Mouse (Mus musculus) erythroblast, adult 5-6 weeks (primary cell): Measurements from ENCODE around the gene Olfr1329. TPM values are rescaled to one million over a fixed set of nuclear protein-coding genes. Genes with fewer than 3 reads are reported as not detected.
"Not testable (repeated sequence)": the region's sequence is repeated elsewhere in the genome, so short reads cannot be mapped to it uniquely, and the experiment has no call there.

ENCODE experiments used
- ATAC-seq: replicated peaks from 2 replicates; pipeline ENCODE4 v1.8.0; 2016; ENCODE audit warnings: moderate number of reproducible peaks, mild to moderate bottlenecking, moderate TSS enrichment, inconsistent platforms; ENCODE audit not compliant: poor library complexity, low FRiP score, severe bottlenecking
- total RNA-seq, 2 experiments: library from RNA; stranded (forward) in 1 of 2; stranded (reverse) in 1 of 2; fragments of 150-400 nt in 1 of 2; fragments of 200-764, 138-1000 nt in 1 of 2; gene quantifications; 2 replicates each; pipeline versions ENCODE4 v1.2.3 to v1.2.4; 2015 to 2017; ENCODE audit warnings: low replicate concordance in 2 of 2

Gene Olfr1329
- not detected in 2 replicates for total RNA-seq (2015; ENCODE audit: low replicate concordance)
- not detected in 2 replicates for total RNA-seq (2017; ENCODE audit: low replicate concordance)

DNA sequence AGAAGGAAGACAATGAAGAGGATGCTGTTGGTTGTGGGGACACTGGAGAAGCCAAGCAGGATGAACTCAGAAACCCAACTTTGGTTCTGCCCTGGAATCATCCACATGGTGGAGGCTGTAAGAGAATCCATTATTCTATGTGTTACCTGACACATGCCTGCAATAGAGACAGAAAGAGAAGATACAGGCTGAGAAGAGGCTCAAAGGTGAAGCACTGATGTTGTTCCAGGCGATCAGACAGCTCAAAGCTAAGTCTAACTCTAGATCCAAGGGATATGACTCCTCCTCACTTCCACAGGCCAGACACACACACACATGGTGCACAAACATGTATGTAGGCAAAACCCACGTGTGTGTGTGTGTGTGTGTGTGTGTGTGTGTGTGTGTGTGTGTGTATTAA lies at the start of gene Olfr1329:
TSS of gene Olfr1329 (minus strand) at position 101 of the 400 bp plus-strand sequence.
- ATAC-seq = not testable (repeated sequence)

GRCm38 (mm10) chr4:118961141-118961628 lies 43.9 kb upstream of the Olfr1329 start, which contains the start of gene Lao1:
TSS of gene Lao1 (plus strand) at chr4:118961578.
- ATAC-seq = no peak

DNA sequence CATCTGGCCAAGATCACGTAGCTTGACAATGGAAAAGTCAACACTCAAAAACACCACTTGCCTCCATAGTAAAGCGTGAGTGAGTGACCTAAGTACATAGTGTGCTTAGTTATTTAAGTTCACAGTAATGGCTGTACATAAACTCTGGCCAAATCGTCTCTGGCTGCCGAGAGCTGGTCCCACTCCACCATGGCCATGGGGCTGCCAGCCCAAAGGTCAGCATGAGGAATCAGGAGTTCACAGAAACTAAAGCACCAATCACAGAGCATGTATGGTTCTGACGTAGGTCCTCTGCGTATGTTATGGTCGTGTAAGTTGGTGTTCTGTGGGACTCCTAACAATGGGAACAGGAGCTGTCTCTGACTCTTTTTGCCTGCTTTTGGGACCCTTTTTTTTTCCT lies 41.5 kb upstream of the Olfr1329 start:
- ATAC-seq = no peak

- no peak for ATAC-seq
Measured at GRCm38 (mm10) chr4:118938512-118938911, 21.2 kb upstream of the Olfr1329 start, which contains the start of gene Olfr1328. TSS of gene Olfr1328 (minus strand) at chr4:118938612.

GRCm38 (mm10) chr4:118931326-118931725 lies 14.1 kb upstream of the Olfr1329 start:
- not testable (repeated sequence) for ATAC-seq

DNA sequence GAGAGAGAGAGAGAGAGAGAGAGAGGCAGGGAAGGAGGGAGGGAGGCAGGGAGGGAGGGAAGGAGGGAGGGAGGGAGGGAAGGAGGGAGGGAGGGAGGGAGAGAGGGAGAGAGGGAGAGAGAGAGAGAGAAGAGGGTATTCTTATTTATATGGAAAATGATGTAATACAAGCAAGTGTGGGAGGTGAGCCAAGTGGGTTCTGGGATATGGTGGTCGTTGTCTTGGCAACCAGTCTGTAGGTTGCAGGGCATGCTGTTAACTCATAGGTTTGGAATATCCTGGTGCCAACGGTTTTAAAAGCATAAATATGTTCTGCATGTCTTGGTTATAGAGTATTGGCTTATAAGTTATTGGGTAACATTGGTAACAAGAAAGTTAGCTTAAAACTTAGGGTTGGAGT lies 15.3 kb downstream of the Olfr1329 start:
- ATAC-seq = no peak

- no peak for ATAC-seq
Measured at GRCm38 (mm10) chr4:118888297-118888696, 29.0 kb downstream of the Olfr1329 start, which contains the start of gene Olfr1330. TSS of gene Olfr1330 (plus strand) at chr4:118888597.

GRCm38 (mm10) chr4:118867566-118867965 lies 49.7 kb downstream of the Olfr1329 start:
- no peak for ATAC-seq

Other genes with a start within 250 kb of the Olfr1329 start
- not detected in 2 replicates for gene Olfr1342, start 224.7 kb downstream of the Olfr1329 start, total RNA-seq (2015; ENCODE audit: low replicate concordance)
- not detected in 2 replicates for gene Olfr1342, start 224.7 kb downstream of the Olfr1329 start, total RNA-seq (2017; ENCODE audit: low replicate concordance)
- not detected in 2 replicates for gene Olfr1341, start 213.9 kb downstream of the Olfr1329 start, total RNA-seq (2015; ENCODE audit: low replicate concordance)
- gene Olfr1341, start 213.9 kb downstream of the Olfr1329 start, total RNA-seq (2017; ENCODE audit: low replicate concordance) = not detected in 2 replicates
- gene Olfr1340, start 197.3 kb downstream of the Olfr1329 start, total RNA-seq (2015; ENCODE audit: low replicate concordance) = not detected in 2 replicates
- gene Olfr1340, start 197.3 kb downstream of the Olfr1329 start, total RNA-seq (2017; ENCODE audit: low replicate concordance) = not detected in 2 replicates
- gene Olfr1339, start 185.3 kb downstream of the Olfr1329 start, total RNA-seq (2015; ENCODE audit: low replicate concordance) = not detected in 2 replicates
- not detected in 2 replicates for gene Olfr1339, start 185.3 kb downstream of the Olfr1329 start, total RNA-seq (2017; ENCODE audit: low replicate concordance)
- gene Olfr1338, start 158.7 kb downstream of the Olfr1329 start, total RNA-seq (2015; ENCODE audit: low replicate concordance) = not detected in 2 replicates
- not detected in 2 replicates for gene Olfr1338, start 158.7 kb downstream of the Olfr1329 start, total RNA-seq (2017; ENCODE audit: low replicate concordance)
- gene Olfr1337, start 134.9 kb downstream of the Olfr1329 start, total RNA-seq (2015; ENCODE audit: low replicate concordance) = not detected in 2 replicates
- gene Olfr1337, start 134.9 kb downstream of the Olfr1329 start, total RNA-seq (2017; ENCODE audit: low replicate concordance) = not detected in 2 replicates
- not detected in 2 replicates for gene Olfr1335, start 107.5 kb downstream of the Olfr1329 start, total RNA-seq (2015; ENCODE audit: low replicate concordance)
- not detected in 2 replicates for gene Olfr1335, start 107.5 kb downstream of the Olfr1329 start, total RNA-seq (2017; ENCODE audit: low replicate concordance)
- gene Olfr1333, start 81.2 kb downstream of the Olfr1329 start, total RNA-seq (2015; ENCODE audit: low replicate concordance) = not detected in 2 replicates
- not detected in 2 replicates for gene Olfr1333, start 81.2 kb downstream of the Olfr1329 start, total RNA-seq (2017; ENCODE audit: low replicate concordance)
- not detected in 2 replicates for gene Olfr1331, start 52.8 kb downstream of the Olfr1329 start, total RNA-seq (2015; ENCODE audit: low replicate concordance)
- not detected in 2 replicates for gene Olfr1331, start 52.8 kb downstream of the Olfr1329 start, total RNA-seq (2017; ENCODE audit: low replicate concordance)
- not detected in 2 replicates for gene Olfr1330, start 28.9 kb downstream of the Olfr1329 start, total RNA-seq (2015; ENCODE audit: low replicate concordance)
- not detected in 2 replicates for gene Olfr1330, start 28.9 kb downstream of the Olfr1329 start, total RNA-seq (2017; ENCODE audit: low replicate concordance)
- not detected in 2 replicates for gene Olfr1328, start 21.1 kb upstream of the Olfr1329 start, total RNA-seq (2015; ENCODE audit: low replicate concordance)
- not detected in 2 replicates for gene Olfr1328, start 21.1 kb upstream of the Olfr1329 start, total RNA-seq (2017; ENCODE audit: low replicate concordance)
- not detected in 2 replicates for gene Lao1, start 44.1 kb upstream of the Olfr1329 start, total RNA-seq (2015; ENCODE audit: low replicate concordance)
- not detected in 2 replicates for gene Lao1, start 44.1 kb upstream of the Olfr1329 start, total RNA-seq (2017; ENCODE audit: low replicate concordance)
- 0.38 and 2.7 TPM in 2 replicates for gene Slc2a1, start 191.2 kb upstream of the Olfr1329 start, total RNA-seq (2015; ENCODE audit: low replicate concordance)
- 1.1 and 1.4 TPM in 2 replicates for gene Slc2a1, start 191.2 kb upstream of the Olfr1329 start, total RNA-seq (2017; ENCODE audit: low replicate concordance)